Mouse (Mus musculus) liver, embryonic 12.5 days (tissue): ENCODE results near the gene Ankrd39. TPM values are rescaled to one million over a fixed set of nuclear protein-coding genes. Genes with fewer than 3 reads are reported as not detected.

Source experiments
- ATAC-seq: fragments of 200-750 bp; cut with Nextera tagmentation; 2 replicates; pipeline ENCODE4 v1.8.0; 2017; ENCODE audit warnings: moderate number of reproducible peaks, mild to moderate bottlenecking, moderate library complexity
- H3K27ac ChIP-seq: fragments of 300-500 bp; sonication (generic); 2 replicates; pipeline ENCODE4 v1.5.1; 2016; ENCODE audit warnings: mild to moderate bottlenecking
- H3K27me3 ChIP-seq: fragments of 300-500 bp; sonication (generic); replicated peaks from 2 replicates; pipeline ENCODE4 v1.6.1; 2016; ENCODE audit warnings: mild to moderate bottlenecking, moderate library complexity
- H3K36me3 ChIP-seq: fragments of 300-500 bp; sonication (generic); 2 replicates; pipeline ENCODE4 v1.6.1; 2016; ENCODE audit warnings: mild to moderate bottlenecking, moderate library complexity
- H3K4me1 ChIP-seq: fragments of 300-500 bp; sonication (generic); 2 replicates; pipeline ENCODE4 v1.6.1; 2016
- H3K4me2 ChIP-seq: fragments of 300-500 bp; sonication (generic); 2 replicates; pipeline ENCODE4 v1.6.1; 2016; ENCODE audit warnings: mild to moderate bottlenecking, moderate library complexity
- H3K4me3 ChIP-seq: fragments of 300-500 bp; sonication (generic); 2 replicates; pipeline ENCODE4 v1.5.1; 2016; ENCODE audit warnings: mild to moderate bottlenecking, moderate library complexity
- H3K9ac ChIP-seq: fragments of 300-500 bp; sonication (generic); 2 replicates; pipeline ENCODE4 v1.6.1; 2016; ENCODE audit warnings: mild to moderate bottlenecking, moderate library complexity
- H3K9me3 ChIP-seq: fragments of 300-500 bp; sonication (generic); replicated peaks from 2 replicates; pipeline ENCODE4 v1.6.1; 2016; ENCODE audit warnings: mild to moderate bottlenecking, moderate library complexity
- WGBS: fragments of 180-500 bp; shearing (Covaris S2); methylation state at CpG from one replicate; pipeline ENCODE4 v1.1.7; 2016; ENCODE audit not compliant: insufficient replicate concordance; 5-methylcytosine and 5-hydroxymethylcytosine counted together
- microRNA-seq: library from miRNA; unstranded; fragments of <30 nt; microRNA quantifications from one replicate; pipeline ENCODE4, GENCODE M21; 2017
- polyA plus RNA-seq: library from polyadenylated mRNA; unstranded; fragments of >200 nt; fragmentation: Nextera tagmentation; extraction: Ambion mirVana; gene quantifications from 2 replicates; pipeline ENCODE4 v1.2.1, GENCODE M21; 2016

Gene Ankrd39
- polyA plus RNA-seq, 1 experiment from 2014 or later = 10.5 TPM

DNA sequence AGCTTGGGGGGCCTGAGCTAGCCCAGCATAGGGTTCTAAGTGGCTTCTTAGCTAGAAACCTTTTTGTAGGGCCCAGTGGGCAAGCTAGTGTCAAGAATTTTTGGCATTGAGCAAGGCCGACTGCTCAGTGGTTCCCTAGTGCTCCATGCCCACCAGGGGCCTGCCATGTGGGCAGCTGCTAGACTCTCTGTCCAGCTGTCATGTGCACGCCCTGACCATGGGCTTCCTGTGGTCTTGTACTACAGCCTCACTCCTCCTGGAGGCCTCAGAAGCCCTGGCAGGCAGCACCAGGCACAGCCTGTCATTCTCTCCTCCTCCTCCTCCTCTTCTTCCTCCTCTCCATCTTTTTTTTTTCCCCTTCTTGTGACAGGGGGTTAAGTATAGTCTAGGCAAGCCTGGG, 49.9 kb downstream of the Ankrd39 start:
- Histone ChIP-seq H3K9ac (no peak overlapping the region), H3K9me3 (no peaks in the 10 kb centered on the region), H3K27me3 (no peaks in the 10 kb centered on the region), H3K27ac (no peak overlapping the region), H3K4me2 (no peak overlapping the region), H3K36me3 (peaks cover 8% of the 10 kb centered on the region; the same call in 1 of the 2 replicates), H3K4me1 (no peaks in the 10 kb centered on the region), H3K4me3 (no peak overlapping the region)
- no peak for ATAC-seq
- WGBS = 58% methylated on average over 2 of the region's 2 CpGs

DNA sequence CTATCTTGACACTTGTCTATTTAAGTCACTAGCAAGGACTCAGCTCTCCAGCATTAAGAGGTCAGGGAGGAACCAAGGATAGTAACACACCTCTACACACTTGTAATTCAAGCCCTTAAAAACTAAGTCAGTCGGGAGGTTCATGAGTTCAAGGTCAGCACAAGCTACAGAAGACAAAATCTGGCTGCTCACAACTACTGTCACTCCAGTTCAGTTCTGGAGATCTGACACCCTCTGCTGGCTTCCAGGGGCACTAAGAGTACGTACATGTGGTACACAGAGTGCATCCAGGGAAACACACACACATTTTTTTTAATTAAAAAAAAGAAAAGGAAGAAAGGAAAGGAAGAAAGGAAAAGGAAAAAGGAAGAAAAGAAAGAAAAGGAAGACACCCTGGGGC, 50.5 kb downstream of the Ankrd39 start:
- Histone ChIP-seq H3K4me2 (no peak overlapping the region), H3K36me3 (peaks cover 8% of the 10 kb centered on the region; the same call in 1 of the 2 replicates), H3K4me3 (no peak overlapping the region), H3K4me1 (no peaks in the 10 kb centered on the region), H3K27me3 (no peaks in the 10 kb centered on the region), H3K9ac (no peak overlapping the region), H3K9me3 (no peaks in the 10 kb centered on the region), H3K27ac (no peak overlapping the region)
- ATAC-seq = no peak
- 54% methylated on average over 2 of the region's 2 CpGs for WGBS

DNA sequence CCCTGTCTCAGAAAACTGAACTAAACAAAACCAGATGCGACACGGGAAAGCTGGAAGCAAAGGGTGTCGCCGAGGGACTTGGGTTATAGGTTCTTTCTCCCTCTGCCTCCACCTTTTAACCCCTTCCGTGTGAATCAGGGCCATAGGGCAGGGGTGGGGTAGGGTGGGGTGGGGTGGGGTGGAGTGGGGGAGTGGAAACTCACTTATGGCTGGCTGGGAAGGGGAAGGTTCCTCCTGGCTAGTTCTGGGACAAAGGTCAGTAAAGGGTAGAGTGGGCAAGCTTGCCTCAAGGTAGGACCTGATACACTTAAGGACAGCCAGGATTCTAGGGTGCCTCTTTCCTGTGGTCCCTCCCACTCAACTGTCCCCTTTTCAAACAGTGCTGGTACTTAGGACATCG, 53.9 kb downstream of the Ankrd39 start:
- Histone ChIP-seq H3K36me3 (no peaks in the 10 kb centered on the region), H3K4me3 (no peak overlapping the region), H3K9me3 (no peaks in the 10 kb centered on the region), H3K27ac (no peak overlapping the region), H3K4me2 (no peak overlapping the region), H3K9ac (no peak overlapping the region), H3K27me3 (no peaks in the 10 kb centered on the region), H3K4me1 (no peaks in the 10 kb centered on the region)
- no peak for ATAC-seq
- 69% methylated on average over 6 of the region's 6 CpGs for WGBS

DNA sequence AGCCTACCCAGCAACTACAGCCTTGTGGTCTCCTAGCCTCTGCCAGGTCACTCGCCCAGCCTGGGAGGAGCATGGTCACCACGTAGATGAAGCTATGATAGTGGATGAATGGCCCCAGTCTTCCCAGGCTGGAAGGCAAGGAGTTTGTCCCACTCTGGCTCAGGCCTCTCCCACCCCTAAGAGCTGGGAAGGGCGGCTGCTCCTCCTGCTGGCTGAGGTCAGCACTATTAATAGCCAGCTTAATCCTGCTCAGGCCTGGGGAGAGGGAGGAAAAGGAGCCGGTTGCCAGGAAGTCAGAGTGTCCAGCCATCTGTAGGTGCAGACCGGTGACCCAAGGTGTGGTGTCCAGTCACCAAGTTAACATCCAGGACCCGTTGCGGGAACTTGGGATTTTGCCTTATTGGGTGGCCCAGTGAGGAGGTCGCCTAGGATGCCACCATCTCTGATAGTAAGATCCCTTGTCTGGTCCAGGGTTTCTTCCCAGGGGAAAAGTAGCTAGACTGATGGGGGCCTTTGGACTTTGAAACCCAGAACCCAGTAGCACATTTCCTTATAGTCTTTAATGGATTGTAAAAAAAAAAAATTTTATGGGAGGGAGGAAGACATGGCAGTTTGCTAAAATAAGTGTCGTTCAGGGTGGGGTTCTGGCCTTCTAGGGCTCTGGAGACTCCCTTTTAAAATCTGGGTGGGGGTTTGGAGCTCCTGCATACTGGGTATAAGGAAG, 54.7 kb downstream of the Ankrd39 start:
- H3K4me2 ChIP-seq = no peak overlapping the region
- H3K27me3 ChIP-seq = no peaks in the 10 kb centered on the region
- no peaks in the 10 kb centered on the region for H3K36me3 ChIP-seq
- no peaks in the 10 kb centered on the region for H3K4me1 ChIP-seq
- 0 out of 2 replicates have a peak, but pooled peaks have one; percentile 30 for ATAC-seq
- no peak overlapping the region for H3K9ac ChIP-seq
- H3K9me3 ChIP-seq = no peaks in the 10 kb centered on the region
- 52% methylated on average over 9 of the region's 9 CpGs for WGBS
- H3K27ac ChIP-seq = no peak overlapping the region
- no peak overlapping the region for H3K4me3 ChIP-seq

DNA sequence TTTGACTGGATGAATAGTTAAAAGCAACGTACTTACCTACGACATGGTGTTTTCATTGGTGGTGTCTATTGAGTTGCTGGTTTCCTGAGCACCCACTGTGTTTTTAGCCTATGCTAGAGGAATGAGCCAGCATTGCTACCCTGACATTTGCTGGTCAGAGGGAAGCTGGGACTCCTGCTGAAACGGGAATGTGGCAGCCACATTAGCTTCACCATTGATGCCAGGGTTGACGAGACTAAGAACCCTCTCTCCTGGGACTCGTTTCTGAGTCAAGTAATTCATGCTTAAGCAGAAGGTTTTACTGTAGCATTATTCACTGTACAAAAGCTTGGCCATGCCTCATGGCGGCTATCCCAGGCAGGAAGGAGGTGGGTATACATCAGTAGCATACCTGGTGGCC, 57.6 kb downstream of the Ankrd39 start:
- no peak overlapping the region for H3K27ac ChIP-seq
- H3K4me2 ChIP-seq = no peak overlapping the region
- H3K36me3 ChIP-seq = no peaks in the 10 kb centered on the region
- no peaks in the 10 kb centered on the region for H3K9me3 ChIP-seq
- H3K27me3 ChIP-seq = no peaks in the 10 kb centered on the region
- H3K4me1 ChIP-seq = no peaks in the 10 kb centered on the region
- WGBS = 69% methylated on average over 6 of the region's 6 CpGs
- no peak for ATAC-seq
- H3K9ac ChIP-seq = no peak overlapping the region
- H3K4me3 ChIP-seq = no peak overlapping the region

Small RNAs within 50 kb of the gene (microRNA-seq; reads per million reads assigned to microRNA genes)
- gene Gm47280 = not detected

Other genes with a start within 250 kb of the Ankrd39 start
- gene Arid5a, start 239.7 kb downstream of the Ankrd39 start, polyA plus RNA-seq = 2.3 and 3.4 TPM in 2 replicates
- gene Kansl3, start 178.3 kb downstream of the Ankrd39 start, polyA plus RNA-seq = 20.3 and 20.7 TPM in 2 replicates
- gene Fer1l5, start 175.2 kb downstream of the Ankrd39 start, polyA plus RNA-seq = 0.35 and 0.37 TPM in 2 replicates
- gene Lman2l, start 102.2 kb downstream of the Ankrd39 start, polyA plus RNA-seq = 20.9 and 22.8 TPM in 2 replicates
- gene Cnnm4, start 75.8 kb downstream of the Ankrd39 start, polyA plus RNA-seq = 3.8 and 4.0 TPM in 2 replicates
- gene Cnnm3, start 35.6 kb downstream of the Ankrd39 start, polyA plus RNA-seq = 1.3 and 1.5 TPM in 2 replicates
- 4.0 and 6.9 TPM in 2 replicates for gene Ankrd23, start 10.6 kb downstream of the Ankrd39 start, polyA plus RNA-seq
- 0.15 and 0.29 TPM in 2 replicates for gene Gm42417, start 8.0 kb downstream of the Ankrd39 start, polyA plus RNA-seq
- gene Sema4c, start 10.9 kb upstream of the Ankrd39 start, polyA plus RNA-seq = 3.9 TPM in 2 replicates
- 0.20 TPM in 1 of 2 replicates, not detected in the other for gene Fam178b, start 135.7 kb upstream of the Ankrd39 start, polyA plus RNA-seq
- gene Cox5b, start 144.0 kb upstream of the Ankrd39 start, polyA plus RNA-seq = 527 and 538 TPM in 2 replicates
- gene 4933424G06Rik, start 162.7 kb upstream of the Ankrd39 start, polyA plus RNA-seq = 0.11 TPM in 1 of 2 replicates, not detected in the other
- gene Actr1b, start 167.0 kb upstream of the Ankrd39 start, polyA plus RNA-seq = 47.2 and 47.9 TPM in 2 replicates
- not detected in 2 replicates for gene Zap70, start 214.4 kb upstream of the Ankrd39 start, polyA plus RNA-seq